Mouse (Mus musculus) gastrocnemius, postnatal 36 days (tissue): ENCODE measurements around the gene Snx21. TPM values are rescaled to one million over a fixed set of nuclear protein-coding genes. Genes with fewer than 3 reads are reported as not detected.
"Not testable (repeated sequence)": the region's sequence is repeated elsewhere in the genome, so short reads cannot be mapped to it uniquely, and the experiment has no call there.

Experiments used
- DNase-seq, 2 experiments: peaks; one replicate each; pipeline ENCODE4 v3.0.0; 2022
- intact Hi-C: fragments of 180-260 bp; cut with DNase I; formaldehyde crosslinking; loops from one replicate; pipeline ENCODE4 v1.15.1; 2025
- total RNA-seq, 2 experiments: library from RNA; stranded (reverse); gene quantifications; 2 replicates each; pipeline ENCODE4 v1.2.3; 2021

The Snx21 gene
- total RNA-seq, 2 experiments from 2014 or later = 18.1 to 20.8 TPM

GRCm38 (mm10) chr2:164792400-164793190 is 7.0 kb downstream of the Snx21 start:
- intact Hi-C loops = no loop called here
- DNase-seq = no peak

- DNase-seq = no peak
- intact Hi-C loops = no loop called here
Observed at GRCm38 (mm10) chr2:164793236-164793635, 7.6 kb downstream of the Snx21 start.

DNA sequence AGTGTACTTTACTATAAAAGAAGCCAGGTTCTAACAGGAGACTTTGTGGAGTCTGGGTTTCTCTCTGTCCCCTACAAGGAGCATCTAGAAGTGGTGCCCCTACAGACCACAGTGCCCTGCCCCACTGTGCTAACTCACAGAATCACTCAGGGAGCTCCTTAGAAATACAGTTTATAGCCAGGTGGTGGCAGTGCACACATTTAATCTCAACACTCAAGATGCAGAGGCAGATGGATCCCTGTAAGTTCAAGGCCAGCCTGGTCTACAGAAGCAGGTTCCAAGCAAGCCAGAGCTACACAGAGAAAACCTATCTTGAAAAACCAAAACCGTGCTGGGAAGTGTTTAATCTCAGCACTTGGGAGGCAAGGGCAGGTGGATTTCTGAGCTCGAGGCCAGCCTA is 8.1 kb downstream of the Snx21 start:
- intact Hi-C loops = no loop called here
- DNase-seq = no peak

DNA sequence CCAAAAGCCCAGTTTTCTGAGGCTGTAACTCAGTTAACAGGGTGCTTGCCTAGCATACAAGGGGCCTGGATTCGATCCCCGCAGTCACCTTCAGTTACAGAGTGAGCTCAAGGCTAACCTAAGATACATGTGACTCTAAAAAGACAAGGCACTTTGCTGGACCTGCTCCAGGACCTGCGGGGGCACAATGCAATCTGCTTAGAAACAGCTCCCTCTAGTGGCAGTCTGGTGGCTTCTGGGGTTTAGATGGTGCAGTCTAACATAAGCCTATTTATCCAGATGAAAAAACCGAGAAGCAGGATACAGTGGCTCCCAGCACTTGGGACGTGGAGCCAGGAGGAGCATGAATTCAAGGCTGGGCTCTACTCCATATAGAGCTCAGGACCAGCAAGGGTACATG is 8.7 kb downstream of the Snx21 start:
- intact Hi-C loops = no loop called here
- peak; percentile 63 to 85 for DNase-seq

- intact Hi-C loops = loop anchor here (5.0 kb wide), 1 partner anchor 119 kb away; no protein-coding TSS in a partner anchor
- no peak for DNase-seq
Observed at GRCm38 (mm10) chr2:164795868-164796267, 10.2 kb downstream of the Snx21 start.

DNA sequence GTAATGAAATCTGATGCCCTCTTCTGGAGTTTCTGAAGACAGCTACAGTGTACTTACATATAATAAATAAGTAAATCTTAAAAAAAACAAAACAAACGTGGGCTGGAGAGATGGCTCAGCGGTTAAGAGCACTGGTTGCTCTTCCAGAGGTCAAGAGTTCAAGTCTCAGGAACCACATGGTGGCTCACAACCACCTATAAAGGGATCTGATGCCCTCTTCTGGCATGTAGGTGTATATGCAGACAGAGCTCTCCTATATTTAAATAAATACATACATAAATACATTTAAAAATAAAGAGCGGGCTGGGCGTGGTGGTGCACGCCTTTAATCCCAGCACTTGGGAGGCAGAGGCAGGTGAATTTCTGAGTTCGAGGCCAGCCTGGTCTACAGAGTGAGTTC is 12.9 kb downstream of the Snx21 start:
- DNase-seq = not testable (repeated sequence)
- intact Hi-C loops = loop anchor here (5.0 kb wide), 1 partner anchor 121 kb away; no protein-coding TSS in a partner anchor

GRCm38 (mm10) chr2:164800252-164801004 is 14.8 kb downstream of the Snx21 start:
- intact Hi-C loops = no loop called here
- no peak for DNase-seq

DNA sequence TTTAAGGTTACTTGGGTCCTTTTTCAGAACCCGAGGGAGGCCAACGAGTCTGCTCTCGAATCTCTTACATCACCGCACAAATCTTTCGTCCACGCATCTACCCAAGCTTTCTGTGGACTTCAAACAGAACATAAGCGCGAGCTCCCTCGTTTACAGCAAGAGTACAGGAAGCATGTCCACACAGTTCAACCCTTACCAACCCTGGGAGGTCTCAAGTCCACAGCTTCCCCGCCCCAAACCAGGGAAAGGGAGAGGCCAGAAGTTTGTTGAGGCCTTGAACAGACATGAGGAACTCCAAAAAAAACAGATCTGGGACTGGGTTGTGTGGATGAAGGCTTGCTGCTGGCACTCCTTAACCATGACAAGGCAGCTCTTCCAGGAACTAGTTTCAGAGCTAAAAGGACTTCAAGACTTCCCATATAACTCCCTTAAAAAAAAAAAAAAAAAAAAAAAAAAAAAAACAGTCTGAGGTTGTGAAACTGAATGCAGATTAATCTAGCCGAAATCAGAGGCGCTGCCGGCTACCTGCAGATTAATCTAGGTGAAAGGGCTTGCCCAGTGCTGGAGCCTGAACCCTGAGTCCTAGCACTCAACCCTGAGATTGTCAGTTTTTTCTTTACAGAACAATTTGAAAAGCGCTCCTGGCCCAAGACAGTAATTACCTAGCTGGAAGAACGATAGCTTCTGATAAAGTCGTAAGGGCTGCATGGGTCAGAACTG is 17.7 kb downstream of the Snx21 start:
- DNase-seq = no peak
- intact Hi-C loops = no loop called here

- no peak for DNase-seq
- intact Hi-C loops = no loop called here
Observed at GRCm38 (mm10) chr2:164803921-164804313, 18.3 kb downstream of the Snx21 start.

DNA sequence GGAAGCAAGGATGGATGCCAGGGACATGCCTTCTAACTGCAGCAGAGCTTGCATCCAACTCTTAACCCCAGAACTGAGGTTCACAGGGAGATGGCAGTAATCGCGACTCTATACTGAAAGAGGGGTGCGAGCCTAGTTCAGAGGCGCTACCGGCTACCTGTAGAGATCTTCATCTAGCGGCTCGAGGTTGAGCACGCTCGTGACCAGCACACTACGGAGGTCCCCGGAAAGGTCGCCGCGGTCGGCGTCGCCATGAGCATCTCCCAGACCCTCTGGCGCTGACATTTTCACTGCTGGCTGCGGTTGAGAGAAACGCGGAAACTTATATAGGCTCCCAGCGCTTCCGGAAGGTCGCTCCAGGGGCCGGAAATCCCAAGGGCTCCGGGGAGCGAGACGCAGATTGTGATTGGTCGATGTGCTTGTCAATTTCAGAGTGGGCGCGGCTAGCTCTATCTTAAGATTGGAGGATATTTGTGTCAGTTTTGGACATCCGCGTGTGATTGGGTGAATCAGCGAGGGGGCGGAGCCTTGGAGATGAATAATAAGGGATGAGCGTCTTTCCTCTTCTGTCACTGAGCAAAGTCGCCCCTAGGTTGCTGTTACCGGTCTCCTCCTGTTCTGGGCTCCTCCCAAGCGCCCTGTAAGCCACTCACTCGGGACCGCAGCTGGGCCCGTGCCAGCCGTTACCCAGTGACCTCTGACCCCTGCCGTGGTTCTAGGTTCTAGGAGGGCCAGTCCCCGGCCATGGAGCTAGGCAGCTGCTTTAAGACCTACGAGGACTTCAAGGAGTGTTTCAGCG is 19.1 kb downstream of the Snx21 start, which contains the start of the genes Acot8 and Zswim3:
TSS of gene Acot8 (minus strand) at position 350 of the 799 bp plus-strand sequence.
TSS of gene Zswim3 (plus strand) at position 566 of the 799 bp plus-strand sequence.
- intact Hi-C loops = no loop called here
- peak; percentile 94 to 99 for DNase-seq

DNA sequence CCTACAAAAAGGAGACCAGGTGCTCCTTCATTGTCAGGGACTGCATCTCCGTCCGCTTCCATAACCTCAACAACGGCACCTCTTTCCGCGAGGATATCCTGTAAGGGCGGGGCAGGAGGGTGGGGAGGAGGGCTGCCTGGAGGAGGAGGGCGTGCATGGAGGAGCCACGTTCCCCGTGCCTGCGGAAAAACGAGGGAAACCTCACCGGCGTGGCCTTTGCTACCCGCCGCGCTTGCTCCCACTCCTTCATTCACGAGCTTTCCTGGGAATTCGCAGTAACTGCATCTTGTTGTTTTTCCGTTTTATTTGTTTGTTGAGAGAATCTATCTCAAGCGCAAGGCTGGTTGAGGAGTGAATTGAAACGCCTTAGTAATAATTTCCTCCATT is 19.7 kb downstream of the Snx21 start:
- no peak for DNase-seq
- intact Hi-C loops = no loop called here

DNA sequence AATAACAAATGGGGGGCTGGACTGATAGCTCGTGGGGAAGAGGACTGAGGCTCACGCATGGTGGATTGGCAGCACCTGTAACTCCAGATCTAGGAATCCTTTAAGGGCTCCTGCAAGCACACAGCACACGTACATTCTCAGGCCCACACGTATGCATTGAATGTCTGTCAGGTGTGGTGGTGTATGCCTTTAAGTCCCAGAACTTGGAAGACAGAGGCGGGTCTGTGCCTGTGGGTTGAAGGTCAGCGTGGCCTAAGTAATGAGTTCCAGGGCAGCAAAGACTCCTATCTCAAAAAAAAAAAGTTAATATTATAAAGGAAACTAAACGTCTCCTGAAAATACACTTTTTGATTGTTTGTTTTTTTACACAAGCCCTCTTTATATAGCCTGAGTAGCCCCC is 21.0 kb downstream of the Snx21 start:
- intact Hi-C loops = no loop called here

DNA sequence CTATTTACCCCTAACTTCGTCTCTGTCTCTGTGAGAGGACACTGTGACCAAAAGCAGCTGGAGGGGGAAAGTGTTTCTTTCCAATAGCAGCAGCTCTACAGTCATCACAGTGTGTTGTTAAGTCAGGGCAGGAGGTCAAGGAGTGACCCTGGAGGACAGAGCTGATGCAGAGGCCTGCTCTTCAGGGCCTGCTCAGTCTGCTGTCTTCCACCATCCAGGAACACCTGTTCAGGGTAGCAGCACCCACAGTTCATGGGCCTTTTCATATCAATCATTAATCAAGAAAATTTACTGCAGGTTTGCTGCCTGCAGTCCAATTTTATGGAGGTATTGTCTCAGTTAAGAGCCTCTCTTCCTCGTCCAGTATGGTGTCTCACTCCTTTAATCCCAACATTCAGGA is 27.9 kb downstream of the Snx21 start:
- no peak for DNase-seq
- intact Hi-C loops = no loop called here

More for the DNA sequence above, 21.0 kb downstream of the Snx21 start:
- DNase-seq = no peak

DNA sequence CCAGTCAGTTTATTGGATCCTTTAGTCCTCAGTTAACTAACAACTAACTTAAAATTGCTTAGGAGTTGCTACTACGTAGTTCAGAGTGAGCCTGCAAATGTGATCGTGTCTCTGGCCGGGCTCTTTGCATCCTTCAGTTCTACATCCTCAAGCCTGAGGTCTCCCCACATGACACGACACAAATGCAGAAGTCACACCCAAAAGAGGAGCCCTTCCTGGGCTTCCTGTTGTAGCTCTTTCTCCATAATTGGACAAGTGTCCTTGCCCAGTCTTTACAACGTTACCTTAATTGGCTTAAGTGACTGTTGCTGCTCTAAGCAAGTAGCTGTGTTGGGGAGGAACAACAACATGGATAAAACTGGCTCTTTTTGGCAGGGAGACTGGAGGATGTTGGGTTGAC is 29.7 kb downstream of the Snx21 start:
- no peak for DNase-seq
- intact Hi-C loops = no loop called here

- intact Hi-C loops = no loop called here
- no peak for DNase-seq
Observed at GRCm38 (mm10) chr2:164815821-164816220, 30.2 kb downstream of the Snx21 start.

DNA sequence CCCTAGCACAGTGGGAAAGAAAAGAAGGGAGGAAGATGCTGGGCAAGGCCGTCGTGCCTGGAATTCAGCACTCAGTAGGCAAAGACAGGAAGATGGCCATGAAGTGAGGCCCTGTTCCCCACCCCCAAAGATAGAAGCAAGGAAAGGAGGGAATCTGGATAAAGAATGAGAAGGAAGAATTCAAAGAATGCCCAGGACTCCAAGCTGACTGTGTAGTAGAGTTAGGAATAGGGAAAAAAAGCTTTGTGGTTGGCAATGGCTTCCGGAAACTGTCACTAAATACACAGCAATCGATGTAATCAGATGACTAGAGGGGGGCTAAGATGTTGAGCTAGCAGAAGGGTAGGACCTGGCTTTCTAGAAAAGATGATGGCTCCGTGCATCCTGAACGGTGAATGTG is 31.6 kb downstream of the Snx21 start:
- intact Hi-C loops = no loop called here
- DNase-seq = no peak

DNA sequence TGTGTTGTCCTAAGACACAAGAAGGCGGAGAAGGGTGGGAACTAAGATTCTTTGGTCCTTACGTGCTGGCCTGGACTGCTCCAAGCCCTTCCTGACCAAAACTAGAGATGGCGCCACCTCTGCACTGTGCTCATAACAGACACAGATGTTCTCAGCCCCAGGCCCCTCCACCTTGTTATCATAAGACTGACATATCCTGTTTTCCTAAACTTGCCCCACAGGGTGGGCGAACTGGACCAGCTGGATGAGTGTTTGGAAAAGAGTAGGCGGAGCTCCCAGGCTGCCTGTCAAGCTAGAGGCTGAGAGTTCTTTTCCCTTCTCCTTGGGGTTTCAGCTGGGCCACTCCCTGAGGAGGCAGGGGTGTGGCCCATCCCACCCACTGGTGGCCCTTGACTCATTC is 32.1 kb downstream of the Snx21 start:
- intact Hi-C loops = no loop called here
- DNase-seq = no peak

DNA sequence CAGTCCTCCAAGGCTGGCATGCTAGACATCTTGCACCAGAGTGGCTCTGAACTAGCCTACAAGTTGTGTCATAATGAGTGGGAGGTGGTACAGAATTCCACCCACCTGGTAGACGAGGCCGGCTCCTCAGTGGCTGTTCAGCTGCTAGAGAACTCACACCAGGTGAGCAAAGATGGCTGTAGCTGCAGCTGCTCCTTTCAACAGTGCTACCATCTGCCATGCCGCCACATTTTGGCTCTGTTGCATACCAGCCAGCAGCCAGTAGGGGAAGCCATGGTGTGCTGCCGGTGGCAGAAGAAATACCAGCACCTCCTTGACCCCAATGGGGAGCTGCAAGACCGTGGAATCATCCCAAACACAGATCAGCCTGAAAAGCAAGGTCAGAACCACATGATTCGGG is 35.4 kb downstream of the Snx21 start:
- intact Hi-C loops = loop anchor here (10.0 kb wide), 1 partner anchor 214 kb away; the partner anchor contains the start of gene Ncoa5
- DNase-seq = no peak

DNA sequence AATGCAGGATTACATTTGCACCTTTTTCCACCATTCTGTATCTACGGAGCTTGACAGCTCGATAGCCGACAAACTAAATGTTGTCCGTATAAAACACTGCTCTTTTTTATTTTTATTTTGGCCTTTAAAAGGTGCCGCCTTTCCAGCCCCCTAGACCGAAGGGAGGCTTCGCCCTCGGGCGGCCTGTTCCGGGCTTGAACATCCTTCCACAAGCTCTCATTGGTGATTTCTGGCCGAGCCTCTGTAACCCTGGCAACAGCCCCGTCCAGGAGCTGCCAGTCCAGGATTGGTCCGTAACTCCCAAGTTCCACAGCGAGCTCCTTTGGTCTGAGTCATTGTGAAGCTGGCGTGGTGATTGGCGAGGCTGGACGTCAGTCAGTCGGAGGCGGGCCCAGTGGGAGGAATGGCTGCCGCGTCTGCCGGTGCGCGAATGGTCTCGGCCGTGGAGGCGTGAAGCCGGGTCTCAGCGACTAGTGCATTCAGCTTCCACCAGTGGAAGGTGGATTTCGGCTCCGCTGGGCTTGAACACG is 37.1 kb downstream of the Snx21 start, which contains the start of gene Zswim1:
TSS of gene Zswim1 (plus strand) at position 51 of the 530 bp plus-strand sequence.
- intact Hi-C loops = loop anchor here (10.0 kb wide), 1 partner anchor 212 kb away; the partner anchor contains the start of gene Ncoa5
- peak; percentile 100 for DNase-seq

- no peak for DNase-seq
- intact Hi-C loops = loop anchor here (10.0 kb wide), 1 partner anchor 212 kb away; the partner anchor contains the start of gene Ncoa5
Observed at GRCm38 (mm10) chr2:164823181-164823585, 37.6 kb downstream of the Snx21 start.
